Mouse (Mus musculus): ENCODE measurements at regions not wholly inside any gene's neighbourhood (a gene's known extent, or its start where the extent isn't known, plus 50 kb on each side); places are given as distances from the start of the nearest gene placed in this dataset.

DNA sequence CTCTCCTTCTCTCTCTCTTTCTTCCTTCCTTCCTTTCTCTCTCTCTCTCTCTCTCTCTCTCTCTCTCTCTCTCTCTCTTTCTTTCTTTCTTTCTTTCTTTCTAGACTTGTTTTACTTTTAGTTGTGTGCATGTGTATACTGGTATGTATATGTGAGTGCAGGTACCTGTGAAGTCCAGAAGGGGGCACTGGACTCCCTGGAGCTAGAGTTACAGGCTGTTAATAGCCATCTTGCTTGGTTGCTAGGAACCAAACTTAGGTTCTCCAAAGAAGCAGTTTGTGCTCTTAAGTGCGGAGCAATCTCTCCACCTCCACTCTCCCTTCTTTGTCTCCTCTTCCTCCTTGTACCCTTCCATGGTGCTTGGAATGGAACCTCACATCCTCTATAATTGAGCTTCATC lies 77.2 kb downstream of the Gm10604 start:
- DNase-seq (ENCODE audit: low spot score), result no peak

DNA sequence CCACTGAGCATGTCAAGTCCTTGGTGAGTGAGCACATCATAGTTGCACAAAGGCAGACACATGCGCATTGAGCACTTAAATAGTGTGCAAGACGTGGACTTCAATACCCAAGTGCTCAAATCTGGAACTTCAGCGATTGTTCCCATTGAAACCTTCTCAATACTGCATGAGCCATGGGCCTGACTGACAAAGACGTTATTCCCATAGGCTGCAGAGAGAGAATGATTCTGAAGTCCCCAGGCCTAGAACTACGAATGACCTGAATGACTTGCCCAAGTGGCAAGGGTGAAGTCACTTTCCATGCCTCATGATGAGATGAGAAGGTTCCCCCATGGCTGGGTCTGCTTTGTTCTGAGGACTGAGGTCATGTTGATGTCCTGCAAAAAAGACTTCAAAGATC lies 77.7 kb downstream of the Gm10604 start:
- no peak for DNase-seq (ENCODE audit: low spot score)

DNA sequence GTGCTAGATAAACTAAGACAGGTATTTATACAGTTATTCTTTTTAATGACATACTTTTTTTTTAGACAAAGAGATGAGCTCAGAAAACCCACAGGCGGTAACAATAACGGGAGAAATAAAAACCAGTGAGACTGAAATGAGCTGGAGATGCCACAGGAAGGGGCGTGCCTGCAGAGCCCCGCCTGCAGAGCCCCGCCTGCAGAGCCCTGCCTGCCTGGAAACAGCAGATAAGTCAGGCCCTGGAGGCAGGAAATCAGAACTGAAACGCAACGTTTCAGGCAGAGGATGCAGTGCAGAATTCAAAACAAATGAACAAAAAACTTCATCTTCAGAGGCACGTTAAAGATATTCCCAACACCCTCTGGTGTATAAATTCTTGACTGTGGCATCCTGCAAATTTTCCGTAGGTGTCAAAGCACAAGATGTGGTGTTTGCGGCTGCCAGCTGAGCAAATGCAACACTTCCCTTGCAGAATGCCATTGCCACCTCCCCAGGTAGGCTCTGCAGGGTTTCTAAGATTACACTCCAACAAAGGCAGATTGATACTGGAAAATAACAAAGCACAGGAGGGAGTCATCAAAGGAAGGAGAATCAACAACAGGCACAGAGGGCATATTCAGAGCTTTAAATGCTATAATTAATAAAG lies 81.0 kb downstream of the Gm10604 start:
- peak; percentile 35 for DNase-seq (ENCODE audit: low spot score)

DNA sequence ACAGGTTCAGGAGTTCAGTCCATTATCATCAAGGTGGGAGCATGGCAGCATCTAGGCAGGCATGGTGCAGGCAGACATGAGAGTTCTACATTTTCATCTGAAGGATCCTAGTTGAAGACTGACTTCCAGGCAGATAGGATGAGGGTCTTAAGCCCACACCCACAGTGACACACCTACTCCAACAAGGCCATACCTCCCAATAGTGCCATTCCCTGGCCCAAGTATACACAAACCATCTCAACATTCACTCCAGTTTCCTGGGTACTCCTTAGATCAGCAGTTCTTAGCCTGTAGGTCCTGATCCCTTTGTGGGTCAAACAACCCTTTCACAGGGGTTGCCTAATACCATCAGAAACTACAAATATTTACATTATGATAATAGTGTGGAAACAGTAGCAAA lies 83.8 kb downstream of the Gm10604 start:
- no peak for DNase-seq (ENCODE audit: low spot score)

DNA sequence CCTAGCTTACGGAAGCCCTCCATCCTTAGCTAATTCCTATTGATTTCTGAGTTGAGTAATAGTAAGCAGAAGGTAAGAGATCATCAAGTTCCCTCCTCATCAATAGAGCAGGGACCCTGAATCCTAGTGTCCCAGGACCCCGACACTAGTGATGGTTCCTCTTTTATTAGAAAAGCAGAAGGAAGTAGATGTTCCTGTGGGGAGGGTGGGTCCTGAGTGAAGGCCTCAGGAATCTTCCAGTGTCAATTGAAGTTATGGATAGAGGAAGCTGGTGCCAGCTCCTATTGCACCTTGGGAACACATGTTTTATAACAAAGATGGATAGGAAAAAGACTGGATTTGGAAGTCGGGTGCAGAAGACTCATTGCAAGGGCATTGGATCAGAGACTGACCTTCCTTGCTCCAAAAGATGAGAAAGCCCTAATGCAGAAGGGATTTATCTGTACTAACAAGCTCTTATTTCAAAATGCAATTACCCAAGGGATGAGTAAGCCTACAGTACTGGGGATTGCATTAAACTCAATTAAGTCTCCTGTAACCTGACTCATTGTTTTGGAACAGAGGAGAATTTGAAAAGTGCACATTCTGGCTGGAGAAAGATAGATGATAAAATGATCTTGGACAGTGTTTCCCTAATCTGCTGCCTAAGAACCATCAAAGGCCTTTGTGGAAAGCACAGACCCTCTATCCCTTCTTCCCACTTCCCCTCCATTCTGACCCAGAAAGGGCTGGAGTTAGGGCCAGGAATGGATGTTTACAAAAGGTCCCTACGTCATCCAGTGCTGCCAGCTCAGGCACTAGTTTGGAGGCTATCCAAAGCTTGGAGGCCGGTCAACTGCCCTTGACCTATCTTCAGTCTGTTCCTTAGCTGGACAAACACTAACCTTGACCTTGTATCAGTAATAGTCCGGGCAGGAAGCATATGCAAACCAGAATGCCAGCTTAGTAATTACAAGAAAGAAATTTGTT lies 84.9 kb downstream of the Gm10604 start:
- DNase-seq (ENCODE audit: low spot score), result no peak

DNA sequence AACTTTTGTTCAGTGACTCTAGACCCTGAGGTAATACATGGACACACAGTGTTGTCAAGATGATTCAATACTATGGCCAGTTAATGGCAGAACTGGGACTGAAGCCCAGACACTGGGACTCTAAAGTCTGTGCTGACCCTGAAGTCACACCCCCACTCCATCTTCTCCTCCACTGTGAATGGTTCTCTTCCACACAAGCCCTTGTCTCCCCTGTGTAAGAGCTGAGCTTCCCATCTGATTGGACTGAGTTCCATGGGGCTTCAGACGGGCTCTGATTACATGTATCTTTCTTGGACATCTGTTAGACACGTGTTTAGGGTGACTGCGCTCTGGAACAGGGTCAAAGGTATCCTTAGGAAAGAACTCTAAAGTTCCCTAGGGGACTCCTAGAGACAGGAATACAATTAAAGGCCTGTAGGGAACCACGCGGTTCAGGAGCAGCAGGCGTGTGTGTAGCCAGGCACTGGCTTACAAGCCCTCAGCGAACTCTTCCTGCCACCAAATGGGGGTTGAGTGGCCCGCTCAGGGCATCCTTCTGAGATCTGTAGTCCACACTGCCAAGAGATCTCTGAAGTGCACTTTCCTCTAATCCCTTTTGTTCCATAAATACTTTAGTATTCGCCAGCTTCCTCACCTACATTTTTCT lies 87.4 kb downstream of the Gm10604 start:
- peak; percentile 18 for DNase-seq (ENCODE audit: low spot score)

DNA sequence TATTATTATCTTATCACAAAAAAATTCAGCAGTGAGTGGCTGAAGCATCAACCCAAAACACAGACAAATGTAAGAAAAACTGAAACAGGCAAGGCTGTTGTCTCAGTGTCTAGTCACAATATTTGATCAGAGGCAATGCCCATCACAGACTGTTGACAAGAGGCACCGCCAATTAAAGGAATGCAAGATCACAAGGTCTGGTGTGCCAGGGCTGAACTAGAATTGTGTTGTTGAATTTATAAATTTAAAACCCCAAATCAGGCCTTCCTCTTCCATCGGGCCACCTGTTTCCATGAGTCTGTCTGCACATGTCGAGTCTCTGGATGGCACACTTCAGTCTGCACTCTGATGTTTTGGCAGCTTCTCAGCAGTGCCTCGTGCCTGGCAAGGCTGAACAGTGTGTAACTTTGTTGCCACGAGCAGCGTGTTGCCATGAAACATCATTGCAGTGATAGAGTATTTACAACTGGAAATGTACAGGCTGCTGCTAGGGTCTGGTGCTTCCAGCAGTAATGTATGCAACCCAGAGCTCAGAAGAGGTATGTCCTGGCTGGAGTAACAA lies 91.9 kb downstream of the Gm10604 start:
- no peak for DNase-seq (ENCODE audit: low spot score)

DNA sequence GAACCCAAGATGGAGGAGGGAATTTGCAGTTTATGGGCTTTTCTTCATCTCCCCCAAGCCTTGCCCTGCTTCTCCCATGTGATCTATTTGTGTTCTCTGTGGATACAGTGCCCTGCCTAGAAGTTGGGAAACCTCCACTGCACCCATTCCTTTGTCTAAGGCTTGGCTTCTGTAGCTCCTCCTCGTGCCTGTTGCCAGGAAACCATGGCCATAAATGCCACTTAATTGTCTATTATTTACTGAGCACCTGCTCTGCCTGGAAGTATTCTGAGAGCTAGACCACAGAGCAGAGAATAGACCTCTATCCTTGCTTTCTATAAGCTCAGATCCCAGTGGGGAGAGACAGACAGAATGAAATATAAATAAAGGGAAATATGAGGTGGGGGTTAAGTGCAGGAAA lies 93.7 kb downstream of the Gm10604 start:
- DNase-seq (ENCODE audit: low spot score), result peak; percentile 52

DNA sequence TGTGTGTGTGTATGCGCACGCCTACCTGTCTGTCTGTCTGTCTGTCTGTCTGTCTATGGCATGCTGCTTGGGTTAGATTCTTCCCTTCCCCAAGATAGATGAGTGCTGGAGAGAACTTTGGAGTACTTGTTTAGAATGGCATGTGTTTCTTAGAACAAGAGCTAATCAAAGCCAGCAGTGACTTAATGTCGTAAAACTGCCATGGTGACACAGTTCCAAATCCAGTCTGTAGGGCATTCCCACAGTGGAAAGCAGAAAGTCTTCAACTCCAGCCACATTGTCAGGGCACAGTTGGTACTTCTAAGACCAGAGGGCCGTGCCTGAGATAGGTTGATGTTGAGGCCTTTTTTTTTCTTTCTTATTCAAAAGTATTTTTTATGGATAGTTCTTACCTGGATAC lies 95.6 kb downstream of the Gm10604 start:
- peak; percentile 40 for DNase-seq (ENCODE audit: low spot score)

DNA sequence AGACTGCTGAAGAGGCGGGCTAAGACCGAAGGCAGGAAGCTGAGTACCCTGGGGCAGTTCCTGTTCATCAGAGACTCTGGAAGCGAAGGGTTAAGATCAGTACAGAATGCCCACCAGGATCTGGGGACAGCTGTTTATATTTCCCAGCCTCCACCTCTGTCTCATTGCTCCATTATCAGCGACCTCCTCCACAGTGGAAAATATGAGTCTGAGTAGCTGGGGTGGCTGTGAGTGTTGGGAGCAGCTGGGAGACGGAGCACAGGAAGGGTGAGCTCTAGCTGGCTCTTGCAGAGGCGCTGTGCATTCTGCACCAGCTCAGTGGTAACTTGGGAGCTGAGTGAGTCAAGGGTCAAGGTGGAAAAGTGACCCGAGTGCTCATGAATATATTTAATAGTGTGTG lies 96.2 kb downstream of the Gm10604 start:
- DNase-seq (ENCODE audit: low spot score), result peak; percentile 30

DNA sequence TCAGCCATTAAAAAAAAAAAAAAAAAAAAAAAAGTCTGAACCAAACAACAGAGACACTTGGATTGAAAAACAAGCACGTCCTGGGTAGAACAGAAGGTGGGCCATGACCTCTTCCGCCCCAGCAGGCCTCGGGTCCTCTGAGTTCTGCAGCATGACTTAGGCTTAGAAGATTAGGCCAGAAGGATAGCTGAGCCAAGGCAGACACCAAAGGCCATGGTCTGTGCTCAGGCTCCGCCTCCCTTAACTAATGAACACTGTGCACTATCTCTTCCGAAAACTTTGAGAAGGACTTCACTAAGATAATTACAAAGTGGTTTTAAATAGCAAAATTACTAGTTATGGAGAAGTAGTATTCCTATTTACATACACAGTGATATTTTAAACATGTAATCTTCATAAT lies 97.8 kb downstream of the Gm10604 start:
- DNase-seq (ENCODE audit: low spot score), result peak; percentile 32

DNA sequence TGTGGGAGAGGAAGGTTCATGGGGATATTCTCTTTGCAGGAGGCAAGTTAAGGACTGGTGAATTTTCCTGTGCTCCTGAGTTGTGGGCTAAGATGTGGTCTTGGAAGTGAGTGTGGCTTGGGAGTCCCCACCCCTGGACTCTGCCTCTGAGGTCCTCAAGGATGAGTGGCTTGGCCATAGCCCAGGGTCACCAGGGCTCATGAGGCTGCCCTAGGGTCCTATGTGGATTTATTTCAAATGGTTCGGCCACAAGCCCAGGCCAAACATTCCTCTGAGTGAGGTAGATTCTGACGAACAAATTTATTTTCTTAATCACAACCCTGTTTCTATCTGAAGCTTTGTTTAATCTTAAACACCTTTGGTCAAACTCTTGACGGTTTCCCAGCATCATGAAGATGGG lies 98.4 kb downstream of the Gm10604 start:
- DNase-seq (ENCODE audit: low spot score), result no peak

DNA sequence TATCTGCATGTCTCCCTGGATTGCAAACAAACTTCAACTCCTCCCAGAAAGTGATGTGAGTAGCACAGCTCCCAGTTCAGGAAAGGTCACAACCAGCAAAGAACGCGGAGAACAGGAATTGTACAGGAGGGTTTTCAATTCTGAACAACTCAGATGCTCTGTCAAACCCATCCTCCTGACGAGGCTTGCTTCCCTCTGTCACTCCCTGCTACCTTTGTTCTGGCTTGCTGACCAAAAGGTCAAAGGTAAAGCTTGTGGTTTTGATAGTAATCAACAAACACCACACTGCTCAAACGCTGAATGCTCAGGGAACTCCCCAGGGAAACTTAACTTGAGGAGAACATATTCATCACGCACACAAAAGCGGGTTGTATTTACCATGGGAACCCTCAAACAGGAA lies 102.4 kb downstream of the Gm10604 start:
- no peak for DNase-seq (ENCODE audit: low spot score)

DNA sequence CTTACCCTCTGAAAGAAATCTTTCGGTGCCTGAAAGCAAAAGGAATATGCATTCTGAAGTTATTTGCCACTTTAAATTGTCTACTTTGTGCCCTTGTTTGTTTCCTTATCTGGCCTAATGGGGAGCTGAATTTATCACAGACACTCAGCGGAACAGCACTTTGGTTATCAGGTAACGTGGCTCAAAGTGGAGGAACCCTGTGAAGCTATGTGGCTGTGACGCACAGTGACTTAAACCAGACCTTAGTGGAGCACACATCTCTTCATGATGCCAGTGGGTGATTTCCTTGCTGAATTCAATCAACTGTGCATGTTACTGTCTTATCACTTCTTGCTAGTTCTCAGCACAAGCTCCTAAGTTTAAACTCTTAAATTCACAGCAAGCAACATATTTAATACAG lies 103.1 kb downstream of the Gm10604 start:
- DNase-seq (ENCODE audit: low spot score), result no peak

DNA sequence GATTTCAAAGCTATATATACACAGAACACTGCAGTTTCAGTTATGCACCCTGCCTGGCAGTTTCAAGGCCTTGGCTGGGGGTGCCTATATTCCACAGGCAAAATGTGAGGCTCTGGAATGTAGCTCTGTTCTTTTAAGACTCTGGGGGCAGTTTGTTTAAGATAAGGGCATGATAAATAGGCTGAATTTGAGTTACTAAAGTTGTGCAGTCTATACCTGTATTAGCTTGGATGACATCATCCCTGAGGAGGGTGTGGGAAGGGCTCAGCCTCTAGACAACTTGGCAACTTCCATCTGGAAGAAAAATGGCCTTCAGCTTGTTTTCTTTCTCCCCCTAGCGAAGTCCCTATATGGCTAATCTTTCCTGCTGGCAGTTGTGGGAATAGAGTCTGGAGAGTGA lies 105.1 kb downstream of the Gm10604 start:
- peak; percentile 32 for DNase-seq (ENCODE audit: low spot score)

DNA sequence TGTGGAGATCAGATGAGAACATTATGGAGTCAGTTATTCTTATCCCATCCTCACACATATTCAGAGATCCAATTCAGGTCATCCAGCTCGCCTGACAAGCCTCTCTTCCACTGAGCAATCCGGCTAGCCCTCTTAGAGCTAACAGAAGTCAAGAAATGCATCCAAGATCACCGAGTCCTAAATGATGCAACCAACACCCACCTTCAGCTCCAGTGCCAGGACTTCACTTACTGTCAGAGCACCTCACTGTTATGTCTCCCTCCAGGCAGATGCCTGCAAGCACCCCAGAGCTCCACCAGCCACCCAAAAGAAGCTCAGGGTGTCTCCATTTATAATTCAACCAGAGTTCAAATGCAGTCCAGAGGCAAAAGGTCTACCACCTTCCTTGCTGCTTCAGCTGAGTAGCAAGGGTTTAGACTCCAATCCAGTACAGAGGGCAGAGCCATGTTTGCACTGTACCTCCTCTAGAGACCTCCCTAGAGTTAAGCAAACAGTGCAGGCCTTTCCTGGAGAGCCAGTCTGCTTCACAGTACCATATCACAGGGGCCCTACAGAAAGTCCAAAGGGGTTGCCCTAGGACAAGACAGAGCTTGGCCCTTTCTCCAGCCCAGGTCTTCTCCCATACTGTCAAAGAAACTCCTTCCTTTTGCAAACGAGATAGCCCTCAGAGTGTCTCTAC lies 106.3 kb downstream of the Gm10604 start:
- no peak for DNase-seq (ENCODE audit: low spot score)

DNA sequence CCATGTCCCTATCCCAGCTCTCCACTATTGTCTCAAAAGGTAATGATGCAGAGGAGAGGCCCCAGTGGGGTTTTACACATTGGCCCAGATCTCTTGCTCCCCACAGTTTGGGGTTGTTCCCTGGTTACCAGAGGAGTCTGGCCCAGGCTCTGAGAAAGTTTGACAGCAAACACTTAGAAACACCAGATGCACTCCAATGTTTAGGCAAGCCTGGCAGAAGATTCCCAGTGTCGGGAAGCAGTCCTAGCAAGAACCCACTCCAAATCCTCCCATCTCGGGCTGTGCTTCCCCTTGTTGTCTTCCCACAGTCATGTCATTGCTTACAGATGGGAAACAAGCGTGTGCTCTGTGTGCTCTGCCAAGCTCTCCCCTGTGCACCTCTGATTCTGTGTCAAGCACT lies 109.0 kb downstream of the Gm10604 start:
- no peak for DNase-seq (ENCODE audit: low spot score)

DNA sequence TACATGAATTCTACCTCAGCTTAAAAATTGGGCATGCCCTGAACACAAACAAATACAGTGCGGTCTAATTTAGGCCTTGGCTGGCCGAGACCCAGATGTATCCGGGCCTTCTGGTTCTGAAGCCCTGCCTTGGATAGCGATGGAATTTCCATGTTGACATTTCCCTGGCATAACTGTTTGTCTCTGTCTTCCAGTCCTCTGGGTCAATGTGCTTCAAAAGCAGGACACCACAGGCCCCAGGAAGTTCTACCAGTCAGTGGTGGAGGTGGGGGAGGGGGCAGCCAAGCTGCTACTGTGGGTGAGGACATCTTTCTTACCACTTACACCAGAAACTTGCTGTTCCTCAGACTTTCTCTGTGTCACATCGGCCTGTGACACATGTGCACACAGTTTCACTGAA lies 111.3 kb downstream of the Gm10604 start:
- no peak for DNase-seq (ENCODE audit: low spot score)

DNA sequence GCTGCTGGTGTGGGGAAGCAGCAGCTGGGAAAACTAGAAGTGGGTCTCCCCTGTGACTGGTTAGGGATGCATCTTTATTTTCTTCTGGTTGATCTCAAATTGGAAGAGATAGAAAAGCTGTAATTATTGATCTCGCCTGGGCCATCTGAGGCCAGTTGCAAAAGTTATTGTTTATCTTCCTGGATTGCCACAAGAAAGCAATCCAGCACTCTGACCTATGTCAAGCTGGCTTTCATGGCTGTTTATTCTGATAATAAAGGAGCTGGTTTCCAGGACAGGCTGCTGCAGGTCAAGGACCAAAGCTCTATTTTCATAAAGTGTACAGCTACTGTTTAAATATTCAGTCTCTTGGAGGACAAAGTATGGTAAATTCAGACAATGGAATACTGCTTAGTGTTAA lies 112.5 kb downstream of the Gm10604 start:
- DNase-seq (ENCODE audit: low spot score), result no peak
